Mouse (Mus musculus): ENCODE results near the gene Nfe2l3. TPM values are rescaled to one million over a fixed set of nuclear protein-coding genes. Genes with fewer than 3 reads are reported as not detected.
A peak's percentile ranks its signal among the peaks of the same experiment; 100 is the strongest.

Gene Nfe2l3
- polyA plus RNA-seq, 1 experiment from 2014 or later = 1.5 TPM

DNA sequence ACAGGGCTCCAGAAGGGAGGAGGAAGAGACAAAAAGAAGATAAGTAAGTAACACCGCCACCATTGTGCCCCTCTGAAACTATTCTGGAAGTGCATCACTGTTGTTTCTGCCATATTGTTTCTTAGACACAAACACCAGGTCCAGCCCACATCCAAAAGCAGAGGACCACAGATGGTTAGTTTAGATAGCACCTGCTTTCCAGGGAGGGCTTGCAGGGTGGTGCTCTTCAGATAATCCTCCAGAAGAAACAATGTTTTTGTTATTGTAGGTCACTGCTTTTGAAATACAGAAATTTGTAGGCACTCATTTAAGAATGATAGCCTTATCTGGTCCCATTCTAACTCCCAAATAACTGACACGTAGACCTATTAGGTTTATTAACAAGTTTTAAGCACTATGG is 7.9 kb upstream of the Nfe2l3 start:
- no peak overlapping the region for H3K27ac ChIP-seq (replicated peaks; ENCODE audit: low read depth, low read length)
- ATAC-seq (replicated peaks; ENCODE audit: insufficient number of reproducible peaks, low FRiP score, low TSS enrichment, low read depth) (no peak), DNase-seq (ENCODE audit: low spot score) (no peak)
- no peaks in the 10 kb centered on the region for H3K36me3 ChIP-seq (replicated peaks; ENCODE audit: control insufficient read depth, insufficient read depth, low read depth, low read length)
- no peak overlapping the region for H3K4me2 ChIP-seq (ENCODE audit: low read depth, low read length)
- 85% methylated on average over 2 of the region's 2 CpGs for WGBS
- no peaks in the 10 kb centered on the region for H3K9me3 ChIP-seq (replicated peaks; ENCODE audit: control insufficient read depth, low read length)
- no peaks in the 10 kb centered on the region; the same call in 1 of the 2 replicates for H3K27me3 ChIP-seq (ENCODE audit: control insufficient read depth, insufficient read depth, low read length)
- H3K4me3 ChIP-seq (ENCODE audit: low read depth, low read length) = no peak overlapping the region
- no peak overlapping the region for H3K9ac ChIP-seq (replicated peaks; ENCODE audit: low read length)
- H3K4me1 ChIP-seq (ENCODE audit: control insufficient read depth, insufficient read depth, low read length) = no peaks in the 10 kb centered on the region

GRCm38 (mm10) chr6:51434270-51434669 is 1.8 kb downstream of the Nfe2l3 start:
- no peak for DNase-seq (ENCODE audit: low spot score)
- H3K36me3 ChIP-seq (replicated peaks; ENCODE audit: control insufficient read depth, insufficient read depth, low read depth, low read length) = no peaks in the 10 kb centered on the region
- no peak overlapping the region for H3K9ac ChIP-seq (replicated peaks; ENCODE audit: low read length)
- WGBS = 38% methylated on average over 7 of the region's 7 CpGs
- H3K9me3 ChIP-seq (replicated peaks; ENCODE audit: control insufficient read depth, low read length) = no peaks in the 10 kb centered on the region
- no peak overlapping the region for H3K4me3 ChIP-seq (ENCODE audit: low read depth, low read length)
- H3K4me2 ChIP-seq (ENCODE audit: low read depth, low read length) = no peak overlapping the region
- peaks cover 28% of the 10 kb centered on the region for H3K27me3 ChIP-seq (ENCODE audit: control insufficient read depth, insufficient read depth, low read length)
- H3K4me1 ChIP-seq (ENCODE audit: control insufficient read depth, insufficient read depth, low read length) = no peaks in the 10 kb centered on the region
- H3K27ac ChIP-seq (replicated peaks; ENCODE audit: low read depth, low read length) = no peak overlapping the region
- no peak for ATAC-seq (replicated peaks; ENCODE audit: insufficient number of reproducible peaks, low FRiP score, low TSS enrichment, low read depth)

- Histone ChIP-seq H3K9me3 (replicated peaks; ENCODE audit: control insufficient read depth, low read length) (no peaks in the 10 kb centered on the region), H3K4me2 (ENCODE audit: low read depth, low read length) (no peak overlapping the region), H3K27me3 (ENCODE audit: control insufficient read depth, insufficient read depth, low read length) (peaks cover 24% of the 10 kb centered on the region), H3K9ac (replicated peaks; ENCODE audit: low read length) (no peak overlapping the region), H3K27ac (replicated peaks; ENCODE audit: low read depth, low read length) (no peak overlapping the region), H3K4me1 (ENCODE audit: control insufficient read depth, insufficient read depth, low read length) (no peaks in the 10 kb centered on the region), H3K4me3 (ENCODE audit: low read depth, low read length) (no peak overlapping the region), H3K36me3 (replicated peaks; ENCODE audit: control insufficient read depth, insufficient read depth, low read depth, low read length) (no peaks in the 10 kb centered on the region)
- ATAC-seq (replicated peaks; ENCODE audit: insufficient number of reproducible peaks, low FRiP score, low TSS enrichment, low read depth) (no peak), DNase-seq (ENCODE audit: low spot score) (no peak)
- WGBS = 84% methylated on average over 4 of the region's 4 CpGs
These were observed 5.2 kb downstream of the Nfe2l3 start for GRCm38 (mm10) chr6:51437665-51438064.

DNA sequence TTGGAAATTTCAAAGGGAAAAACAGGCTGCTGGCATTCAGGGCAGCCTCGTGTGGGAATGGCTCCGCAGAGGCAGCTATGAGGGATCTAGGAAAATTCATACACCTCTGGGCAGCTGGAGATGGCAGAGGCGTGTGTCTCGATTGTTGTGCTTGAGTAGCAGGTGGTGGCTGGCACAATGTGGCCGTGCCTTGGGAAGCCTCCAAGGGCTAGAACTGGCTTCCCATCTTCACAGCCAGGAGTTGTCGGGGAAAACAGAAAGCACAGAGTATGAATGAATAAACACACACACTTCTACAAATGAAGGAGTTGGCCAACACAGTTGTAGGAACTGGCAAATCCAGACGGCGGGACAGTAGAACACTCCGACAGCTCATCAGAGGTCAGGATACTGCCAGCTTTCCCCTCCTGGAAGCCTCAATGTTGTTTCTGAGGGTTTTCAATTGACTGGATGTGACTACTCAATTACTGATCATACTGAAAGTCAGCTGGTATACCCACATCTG is 6.4 kb downstream of the Nfe2l3 start:
- no peak overlapping the region for H3K4me2 ChIP-seq (ENCODE audit: low read depth, low read length)
- ATAC-seq (replicated peaks; ENCODE audit: insufficient number of reproducible peaks, low FRiP score, low TSS enrichment, low read depth) = no peak
- no peak overlapping the region for H3K9ac ChIP-seq (replicated peaks; ENCODE audit: low read length)
- H3K4me3 ChIP-seq (ENCODE audit: low read depth, low read length) = no peak overlapping the region
- 90% methylated on average over 9 of the region's 9 CpGs for WGBS
- H3K9me3 ChIP-seq (replicated peaks; ENCODE audit: control insufficient read depth, low read length) = no peaks in the 10 kb centered on the region
- H3K36me3 ChIP-seq (replicated peaks; ENCODE audit: control insufficient read depth, insufficient read depth, low read depth, low read length) = no peaks in the 10 kb centered on the region
- no peak for DNase-seq (ENCODE audit: low spot score)
- peaks cover 13% of the 10 kb centered on the region for H3K27me3 ChIP-seq (ENCODE audit: control insufficient read depth, insufficient read depth, low read length)
- H3K27ac ChIP-seq (replicated peaks; ENCODE audit: low read depth, low read length) = no peak overlapping the region
- H3K4me1 ChIP-seq (ENCODE audit: control insufficient read depth, insufficient read depth, low read length) = no peaks in the 10 kb centered on the region

GRCm38 (mm10) chr6:51442191-51442835 is 9.8 kb downstream of the Nfe2l3 start:
- WGBS = 58% methylated on average over 9 of the region's 9 CpGs
- ATAC-seq (replicated peaks; ENCODE audit: insufficient number of reproducible peaks, low FRiP score, low TSS enrichment, low read depth) = no peak
- H3K9me3 ChIP-seq (replicated peaks; ENCODE audit: control insufficient read depth, low read length) = no peaks in the 10 kb centered on the region
- no peaks in the 10 kb centered on the region for H3K27me3 ChIP-seq (ENCODE audit: control insufficient read depth, insufficient read depth, low read length)
- no peak overlapping the region for H3K4me3 ChIP-seq (ENCODE audit: low read depth, low read length)
- no peak overlapping the region for H3K27ac ChIP-seq (replicated peaks; ENCODE audit: low read depth, low read length)
- no peak overlapping the region for H3K4me2 ChIP-seq (ENCODE audit: low read depth, low read length)
- H3K9ac ChIP-seq (replicated peaks; ENCODE audit: low read length) = no peak overlapping the region
- no peak for DNase-seq (ENCODE audit: low spot score)
- H3K4me1 ChIP-seq (ENCODE audit: control insufficient read depth, insufficient read depth, low read length) = no peaks in the 10 kb centered on the region
- H3K36me3 ChIP-seq (replicated peaks; ENCODE audit: control insufficient read depth, insufficient read depth, low read depth, low read length) = no peaks in the 10 kb centered on the region

- no peak overlapping the region for H3K27ac ChIP-seq (replicated peaks; ENCODE audit: low read depth, low read length)
- peaks cover 2% of the 10 kb centered on the region; the same call in 1 of the 2 replicates for H3K4me1 ChIP-seq (ENCODE audit: control insufficient read depth, insufficient read depth, low read length)
- no peak for ATAC-seq (replicated peaks; ENCODE audit: insufficient number of reproducible peaks, low FRiP score, low TSS enrichment, low read depth)
- no peak overlapping the region for H3K9ac ChIP-seq (replicated peaks; ENCODE audit: low read length)
- no peak overlapping the region for H3K4me3 ChIP-seq (ENCODE audit: low read depth, low read length)
- H3K9me3 ChIP-seq (replicated peaks; ENCODE audit: control insufficient read depth, low read length) = no peaks in the 10 kb centered on the region
- H3K36me3 ChIP-seq (replicated peaks; ENCODE audit: control insufficient read depth, insufficient read depth, low read depth, low read length) = no peaks in the 10 kb centered on the region
- WGBS = 50% methylated on average over 7 of the region's 7 CpGs
- DNase-seq (ENCODE audit: low spot score) = peak; percentile 45
- H3K4me2 ChIP-seq (ENCODE audit: low read depth, low read length) = no peak overlapping the region
- no peaks in the 10 kb centered on the region for H3K27me3 ChIP-seq (ENCODE audit: control insufficient read depth, insufficient read depth, low read length)
These were observed 20.5 kb downstream of the Nfe2l3 start for GRCm38 (mm10) chr6:51452927-51453503.

DNA sequence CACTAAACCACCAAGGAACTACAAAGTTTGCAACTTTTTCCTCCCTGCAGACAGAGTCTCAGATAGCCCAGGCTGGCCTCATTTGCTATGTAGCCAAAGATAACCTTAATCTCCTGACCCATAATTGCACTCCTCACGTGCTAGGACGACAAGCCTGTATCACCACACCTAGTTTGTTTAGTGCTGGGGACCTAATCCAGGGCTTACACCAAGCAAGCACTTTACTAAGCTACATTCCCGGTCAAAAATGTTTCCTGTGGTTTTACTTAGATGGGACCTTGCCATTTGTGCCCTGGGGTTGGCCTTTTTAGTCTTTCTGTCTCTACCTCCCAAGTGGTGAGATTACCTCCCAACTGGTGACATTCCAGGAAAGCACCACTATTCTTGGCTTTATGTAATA is 22.5 kb downstream of the Nfe2l3 start:
- Histone ChIP-seq H3K9ac (replicated peaks; ENCODE audit: low read length) (no peak overlapping the region), H3K4me2 (ENCODE audit: low read depth, low read length) (no peak overlapping the region), H3K36me3 (replicated peaks; ENCODE audit: control insufficient read depth, insufficient read depth, low read depth, low read length) (peaks cover 7% of the 10 kb centered on the region), H3K27me3 (ENCODE audit: control insufficient read depth, insufficient read depth, low read length) (no peaks in the 10 kb centered on the region), H3K27ac (replicated peaks; ENCODE audit: low read depth, low read length) (no peak overlapping the region), H3K4me1 (ENCODE audit: control insufficient read depth, insufficient read depth, low read length) (peaks cover 2% of the 10 kb centered on the region; the same call in 1 of the 2 replicates), H3K4me3 (ENCODE audit: low read depth, low read length) (no peak overlapping the region), H3K9me3 (replicated peaks; ENCODE audit: control insufficient read depth, low read length) (no peaks in the 10 kb centered on the region)
- 63% methylated on average over 3 of the region's 3 CpGs for WGBS
- ATAC-seq (replicated peaks; ENCODE audit: insufficient number of reproducible peaks, low FRiP score, low TSS enrichment, low read depth) (no peak), DNase-seq (ENCODE audit: low spot score) (no peak)

DNA sequence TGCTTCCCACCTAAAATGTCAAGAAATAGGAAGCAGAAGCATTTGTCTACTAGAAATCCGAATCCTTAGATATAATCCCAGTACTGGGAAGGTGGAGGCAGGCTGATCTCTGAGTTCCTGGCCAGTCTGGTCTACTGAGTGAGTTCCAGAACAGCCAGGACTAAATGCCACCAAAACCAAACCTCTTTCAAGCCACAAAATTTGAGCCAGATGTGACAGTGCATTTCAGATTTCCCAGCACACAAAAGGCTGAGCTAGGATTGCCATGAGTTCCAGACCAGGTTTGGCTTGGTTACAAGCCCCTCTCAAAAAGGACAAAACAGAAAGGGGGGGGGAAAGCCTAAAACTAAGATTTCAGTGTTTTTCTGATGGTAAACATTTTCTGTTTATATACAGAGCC is 23.7 kb downstream of the Nfe2l3 start:
- Histone ChIP-seq H3K27ac (replicated peaks; ENCODE audit: low read depth, low read length) (no peak overlapping the region), H3K27me3 (ENCODE audit: control insufficient read depth, insufficient read depth, low read length) (no peaks in the 10 kb centered on the region), H3K9ac (replicated peaks; ENCODE audit: low read length) (no peak overlapping the region), H3K4me1 (ENCODE audit: control insufficient read depth, insufficient read depth, low read length) (peaks cover 2% of the 10 kb centered on the region; the same call in 1 of the 2 replicates), H3K4me2 (ENCODE audit: low read depth, low read length) (no peak overlapping the region), H3K36me3 (replicated peaks; ENCODE audit: control insufficient read depth, insufficient read depth, low read depth, low read length) (peaks cover 8% of the 10 kb centered on the region), H3K9me3 (replicated peaks; ENCODE audit: control insufficient read depth, low read length) (no peaks in the 10 kb centered on the region), H3K4me3 (ENCODE audit: low read depth, low read length) (no peak overlapping the region)
- DNase-seq (ENCODE audit: low spot score) (peak; percentile 54), ATAC-seq (replicated peaks; ENCODE audit: insufficient number of reproducible peaks, low FRiP score, low TSS enrichment, low read depth) (no peak)
- 78% methylated on average over 1 of the region's 1 CpGs for WGBS

Data from embryonic facial prominence, embryonic 11.5 days (tissue).